In genomic region chrX:110815549-110815930, GRCm38 (mm10) we compare ENCODE assay signal across 9 mouse cellular contexts. TPM values are rescaled to one million over a fixed set of nuclear protein-coding genes. Genes with fewer than 3 reads are reported as not detected.
DNase-seq lines count a peak whose midpoint lies in the region; ATAC-seq lines count a peak whose summit lies in the region.
"Had no signal": no experiment of that assay in that cellular context is flagged by ENCODE, and none has a peak within 500 bp of the region (broad histone marks: within the 10 kb centered on the region; RNA-seq: fewer than 3 reads in every experiment).

No protein-coding gene starts in this region.

- H3K9ac ChIP-seq in kidney, embryonic 14.5 days (ENCODE audit: low read depth, low read length): no peak overlapping the region
- H3K9ac ChIP-seq in midbrain, embryonic 11.5 days (ENCODE audit: low read length): peak overlapping the region; percentile 83

- H3K4me2 ChIP-seq in kidney, embryonic 14.5 days (replicated peaks; ENCODE audit: low read depth, low read length): peak overlapping the region; percentile 59
- peak overlapping the region; percentile 41 for H3K4me2 ChIP-seq in midbrain, embryonic 11.5 days

- H3K27ac ChIP-seq in kidney, embryonic 14.5 days (ENCODE audit: low read depth, low read length): no peak overlapping the region
- H3K27ac ChIP-seq in hindbrain, embryonic 10.5 days: peak overlapping the region; percentile 89
- H3K27ac ChIP-seq in midbrain, embryonic 11.5 days (ENCODE audit: low read depth, low read length): peak overlapping the region; percentile 89

- no peak for ATAC-seq in kidney, embryonic 14.5 days (ENCODE audit: low FRiP score, low TSS enrichment)
- ATAC-seq in midbrain, embryonic 11.5 days (ENCODE audit: low FRiP score): no peak

- H3K27me3 ChIP-seq in kidney, embryonic 14.5 days (ENCODE audit: control insufficient read depth, insufficient read depth, low read length): peaks cover 23% of the 10 kb centered on the region; the same call in 1 of the 2 replicates
- no peaks in the 10 kb centered on the region; the same call in 1 of the 2 replicates for H3K27me3 ChIP-seq in hindbrain, embryonic 10.5 days (ENCODE audit: insufficient read depth, poor library complexity, severe bottlenecking)
- no peaks in the 10 kb centered on the region for H3K27me3 ChIP-seq in midbrain, embryonic 11.5 days (ENCODE audit: control insufficient read depth, insufficient read depth, low read length)

- DNase-seq in kidney, adult 18-20 months: no peak
- DNase-seq in embryo, embryonic 11 days: peak; percentile 36
- peak; percentile 9 for DNase-seq in hindbrain, embryonic 10.5 days (ENCODE audit: low spot score)
- DNase-seq in midbrain, embryonic 11.5 days (ENCODE audit: low spot score, missing footprints): no peak
- DNase-seq in thymus, postnatal 14 days: no peak
- no peak for DNase-seq in Muller cell, postnatal 12 days (ENCODE audit: inconsistent ontology term)
- no peak for DNase-seq in thymus, postnatal 36 days
- DNase-seq: cerebellum, adult 11 months had no signal

- peak overlapping the region; percentile 34; the same call in 1 of the 2 replicates for H3K4me3 ChIP-seq in kidney, embryonic 14.5 days (ENCODE audit: low read length)
- H3K4me3 ChIP-seq in hindbrain, embryonic 10.5 days: peak overlapping the region; percentile 66
- H3K4me3 ChIP-seq in midbrain, embryonic 11.5 days (ENCODE audit: low read depth, low read length): peak overlapping the region; percentile 61

- H3K9me3 ChIP-seq in kidney, embryonic 14.5 days (ENCODE audit: control insufficient read depth, low read length): no peaks in the 10 kb centered on the region
- no peaks in the 10 kb centered on the region; the same call in 1 of the 2 replicates for H3K9me3 ChIP-seq in hindbrain, embryonic 10.5 days
- H3K9me3 ChIP-seq in midbrain, embryonic 11.5 days (ENCODE audit: control insufficient read depth, low read length): no peaks in the 10 kb centered on the region

- 62% methylated on average over 18 of the region's 18 CpGs for WGBS in kidney, embryonic 14.5 days
- WGBS in hindbrain, embryonic 10.5 days: 41% methylated on average over 18 of the region's 18 CpGs
- WGBS in midbrain, embryonic 11.5 days: 13% methylated on average over 18 of the region's 18 CpGs

- H3K36me3 ChIP-seq in kidney, embryonic 14.5 days (ENCODE audit: control insufficient read depth, insufficient read depth, low read length): no peaks in the 10 kb centered on the region
- no peaks in the 10 kb centered on the region for H3K36me3 ChIP-seq in hindbrain, embryonic 10.5 days
- no peaks in the 10 kb centered on the region for H3K36me3 ChIP-seq in midbrain, embryonic 11.5 days (ENCODE audit: control insufficient read depth, insufficient read depth, low read length)

- H3K4me1 ChIP-seq in kidney, embryonic 14.5 days (ENCODE audit: control insufficient read depth, insufficient read depth, low read length): no peaks in the 10 kb centered on the region
- H3K4me1 ChIP-seq in hindbrain, embryonic 10.5 days (replicated peaks): no peaks in the 10 kb centered on the region
- no peaks in the 10 kb centered on the region for H3K4me1 ChIP-seq in midbrain, embryonic 11.5 days (ENCODE audit: control insufficient read depth, insufficient read depth, low read length)

RNA-seq across cellular contexts. Expression of gene Pou3f4, which starts 1.5 kb away (rescaled TPM):
- polyA plus RNA-seq in kidney, embryonic 14.5 days (2014; fragmentation: Nextera tagmentation; extraction: Ambion mirVana): 0.23 and 0.31 TPM in 2 replicates
- polyA plus RNA-seq in hindbrain, embryonic 10.5 days (2016; fragmentation: Nextera tagmentation; extraction: Ambion mirVana): 17.3 and 18.8 TPM in 2 replicates
- 32.4 and 33.8 TPM in 2 replicates for polyA plus RNA-seq in midbrain, embryonic 11.5 days (2014; fragmentation: Nextera tagmentation; extraction: Ambion mirVana)

Comparison
In these comparisons a context has a peak if more than half of its experiments do, and no peak if none do; other contexts are left out.
1. DNase-seq: peak in embryo, embryonic 11 days (single experiment) and hindbrain, embryonic 10.5 days (single experiment); none in kidney, adult 18-20 months (single experiment), midbrain, embryonic 11.5 days (single experiment), thymus, postnatal 14 days (single experiment), Muller cell, postnatal 12 days (single experiment) and thymus, postnatal 36 days (0 of 2).
2. RNA of gene Pou3f4, which starts 1.5 kb away (polyA plus RNA-seq): 32.4 to 33.8 TPM in midbrain, embryonic 11.5 days and 17.3 to 18.8 TPM in hindbrain, embryonic 10.5 days; 0.23 to 0.31 TPM in kidney, embryonic 14.5 days; every median in the first group is over 10 times any median in the second.
3. Peak in every context shown above with its lines, with median percentiles within 50 percentile points of each other: H3K4me3 ChIP-seq.